Mouse (Mus musculus): ENCODE measurements around the gene Imp3.
"Not testable (repeated sequence)": the region's sequence is repeated elsewhere in the genome, so short reads cannot be mapped to it uniquely, and the experiment has no call there.

Gene Imp3

GRCm38 (mm10) chr9:56937223-56938160 is at the start of gene Imp3:
Gene Imp3 (plus strand): TSS chr9:56937475.
- peak; percentile 78 for DNase-seq (ENCODE audit: low spot score)

GRCm38 (mm10) chr9:56887581-56887980 is 49.7 kb upstream of the Imp3 start:
- DNase-seq (ENCODE audit: low spot score) = no peak

- peak; percentile 71 for DNase-seq (ENCODE audit: low spot score)
Observed at GRCm38 (mm10) chr9:56889817-56890216, 47.5 kb upstream of the Imp3 start.

- no peak for DNase-seq (ENCODE audit: low spot score)
Observed at GRCm38 (mm10) chr9:56890522-56891250, 46.6 kb upstream of the Imp3 start.

- peak; percentile 61 for DNase-seq (ENCODE audit: low spot score)
Observed at GRCm38 (mm10) chr9:56891517-56892011, 45.7 kb upstream of the Imp3 start.

- no peak for DNase-seq (ENCODE audit: low spot score)
Observed at GRCm38 (mm10) chr9:56892111-56892510, 45.2 kb upstream of the Imp3 start.

GRCm38 (mm10) chr9:56893313-56893712 is 44.0 kb upstream of the Imp3 start:
- DNase-seq (ENCODE audit: low spot score) = no peak

GRCm38 (mm10) chr9:56894006-56894405 is 43.3 kb upstream of the Imp3 start:
- no peak for DNase-seq (ENCODE audit: low spot score)

- no peak for DNase-seq (ENCODE audit: low spot score)
Observed at GRCm38 (mm10) chr9:56896779-56897178, 40.5 kb upstream of the Imp3 start.

- DNase-seq (ENCODE audit: low spot score) = no peak
Observed at GRCm38 (mm10) chr9:56899409-56899808, 37.9 kb upstream of the Imp3 start.

- no peak for DNase-seq (ENCODE audit: low spot score)
Observed at GRCm38 (mm10) chr9:56900060-56900459, 37.2 kb upstream of the Imp3 start.

- no peak for DNase-seq (ENCODE audit: low spot score)
Observed at GRCm38 (mm10) chr9:56900571-56900970, 36.7 kb upstream of the Imp3 start.

- no peak for DNase-seq (ENCODE audit: low spot score)
Observed at GRCm38 (mm10) chr9:56901187-56901586, 36.1 kb upstream of the Imp3 start.

GRCm38 (mm10) chr9:56903662-56904061 is 33.6 kb upstream of the Imp3 start:
- no peak for DNase-seq (ENCODE audit: low spot score)

- DNase-seq (ENCODE audit: low spot score) = no peak
Observed at GRCm38 (mm10) chr9:56907549-56907948, 29.7 kb upstream of the Imp3 start.

GRCm38 (mm10) chr9:56909991-56910390 is 27.3 kb upstream of the Imp3 start:
- DNase-seq (ENCODE audit: low spot score) = not testable (repeated sequence)

GRCm38 (mm10) chr9:56911017-56911416 is 26.3 kb upstream of the Imp3 start:
- no peak for DNase-seq (ENCODE audit: low spot score)

GRCm38 (mm10) chr9:56913991-56914390 is 23.3 kb upstream of the Imp3 start:
- DNase-seq (ENCODE audit: low spot score) = no peak

GRCm38 (mm10) chr9:56915116-56915515 is 22.2 kb upstream of the Imp3 start:
- no peak for DNase-seq (ENCODE audit: low spot score)

GRCm38 (mm10) chr9:56915695-56916410 is 21.4 kb upstream of the Imp3 start:
- no peak for DNase-seq (ENCODE audit: low spot score)

- no peak for DNase-seq (ENCODE audit: low spot score)
Observed at GRCm38 (mm10) chr9:56917131-56917530, 20.1 kb upstream of the Imp3 start.

GRCm38 (mm10) chr9:56918466-56918865 is 18.8 kb upstream of the Imp3 start:
- DNase-seq (ENCODE audit: low spot score) = no peak

Data from ovary, postnatal 14 days (tissue).